Mouse (Mus musculus) megakaryocyte, embryonic 14.5 days (primary cell): Measurements from ENCODE around the gene Hsp90ab1. TPM values are rescaled to one million over a fixed set of nuclear protein-coding genes. Genes with fewer than 3 reads are reported as not detected.

Experiments used
- H3K27me3 ChIP-seq: replicated peaks from 2 replicates; pipeline ENCODE3; 2012; ENCODE audit warnings: inconsistent platforms
- H3K36me3 ChIP-seq: replicated peaks from 2 replicates; pipeline ENCODE3; 2012; ENCODE audit warnings: low read length, inconsistent platforms, mixed read lengths
- H3K4me1 ChIP-seq: 2 replicates; pipeline ENCODE4 v1.6.1; 2012; ENCODE audit warnings: inconsistent platforms
- H3K4me3 ChIP-seq: replicated peaks from 2 replicates; pipeline ENCODE3; 2012; ENCODE audit warnings: moderate library complexity, mild to moderate bottlenecking, inconsistent platforms
- H3K9me3 ChIP-seq: 2 replicates; pipeline ENCODE4 v1.6.1; 2012; ENCODE audit warnings: inconsistent platforms
- FLI1 ChIP-seq: IDR thresholded peaks from 2 replicates; pipeline ENCODE4 v1.6.1; 2012; ENCODE audit warnings: low read length, inconsistent platforms, mixed read lengths
- GATA1 ChIP-seq: IDR thresholded peaks from 3 replicates; pipeline ENCODE4 v1.6.1; 2012; ENCODE audit warnings: mixed read lengths, low read length, inconsistent platforms, borderline replicate concordance
- polyA plus RNA-seq: library from polyadenylated mRNA; stranded (reverse); fragments of >175 nt; gene quantifications from 2 replicates; pipeline ENCODE4 v1.2.3, GENCODE M21; 2012; ENCODE audit warnings: low replicate concordance; ENCODE audit not compliant: insufficient read depth

Hsp90ab1 gene
- polyA plus RNA-seq, 1 experiment, result 435 TPM

DNA sequence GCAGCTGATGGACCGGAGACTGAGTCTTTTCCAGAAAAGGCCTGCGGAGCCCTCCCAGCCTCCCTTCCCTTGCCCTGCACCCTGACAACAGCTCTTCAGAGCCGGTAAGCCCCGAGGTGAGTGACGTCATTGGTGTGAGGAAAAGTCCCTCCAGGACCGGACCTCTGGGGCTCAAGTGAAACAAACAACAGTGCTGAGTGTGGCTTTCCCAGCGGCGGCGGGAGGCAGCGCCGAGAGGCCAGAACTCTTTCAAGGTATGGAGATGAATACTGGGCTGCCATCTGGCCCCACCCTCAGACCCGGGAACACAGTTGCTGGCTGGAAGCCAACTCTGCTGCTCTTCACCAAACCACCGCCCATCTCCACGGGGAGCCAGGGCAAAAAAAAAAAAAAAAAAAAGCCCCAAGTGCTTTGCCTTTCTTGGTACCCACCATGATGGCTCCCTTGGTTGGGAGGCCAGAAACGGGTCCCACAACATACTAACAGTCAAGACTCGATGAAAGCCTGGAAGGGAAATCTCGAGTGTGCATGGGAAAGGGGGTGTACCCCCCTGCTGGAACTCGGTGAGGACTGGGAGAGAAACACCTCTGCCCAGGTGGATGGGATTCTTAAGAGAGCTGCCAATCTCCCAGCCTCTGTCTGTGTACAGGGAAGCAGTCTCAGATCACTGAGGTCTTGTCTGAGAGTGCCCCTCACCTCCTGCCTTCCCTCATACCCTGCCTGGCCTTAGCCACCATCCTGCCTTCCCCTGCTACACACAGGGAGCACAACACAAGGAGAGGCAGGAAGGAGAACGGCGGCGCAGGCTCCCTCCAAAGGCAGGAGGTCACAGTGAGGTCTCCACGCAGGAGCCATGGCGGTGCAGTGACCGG, 28.8 kb downstream of the Hsp90ab1 start:
- H3K27me3 ChIP-seq, result peaks cover 99% of the 10 kb centered on the region
- peak overlapping the region; percentile 88 for H3K4me3 ChIP-seq
- peaks cover 46% of the 10 kb centered on the region for H3K4me1 ChIP-seq
- TF ChIP-seq GATA1 (no peak), FLI1 (no peak)
- no peaks in the 10 kb centered on the region for H3K36me3 ChIP-seq
- no peaks in the 10 kb centered on the region for H3K9me3 ChIP-seq

- Histone ChIP-seq H3K4me1 (peaks cover 35% of the 10 kb centered on the region), H3K36me3 (no peaks in the 10 kb centered on the region), H3K27me3 (peaks cover 99% of the 10 kb centered on the region), H3K4me3 (no peak overlapping the region), H3K9me3 (no peaks in the 10 kb centered on the region)
- TF ChIP-seq FLI1 (no peak), GATA1 (no peak)
Measured at GRCm38 (mm10) chr17:45543115-45543514, 30.0 kb downstream of the Hsp90ab1 start.

DNA sequence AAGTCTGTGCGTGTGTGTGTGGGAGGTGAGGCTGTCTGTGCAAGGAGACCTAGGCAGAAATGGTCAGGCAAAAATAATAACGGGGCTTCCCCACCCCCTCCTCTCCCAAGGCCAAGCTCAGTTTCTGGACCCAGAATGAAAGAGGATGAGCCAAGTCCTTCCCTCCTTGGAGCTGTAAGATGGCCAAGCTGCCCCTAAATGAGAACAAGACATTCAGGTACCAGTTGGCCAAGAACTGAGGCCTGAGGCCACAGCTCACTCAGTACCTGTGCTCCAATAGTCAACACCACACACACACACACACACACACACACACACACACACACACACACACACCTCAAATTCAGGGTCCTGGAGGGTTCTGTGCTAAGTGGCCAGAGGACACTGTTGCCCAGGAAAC, 30.4 kb downstream of the Hsp90ab1 start:
- no peaks in the 10 kb centered on the region for H3K36me3 ChIP-seq
- TF ChIP-seq GATA1 (no peak), FLI1 (no peak)
- H3K9me3 ChIP-seq, result no peaks in the 10 kb centered on the region
- H3K27me3 ChIP-seq, result peaks cover 99% of the 10 kb centered on the region
- H3K4me1 ChIP-seq, result peaks cover 32% of the 10 kb centered on the region
- no peak overlapping the region for H3K4me3 ChIP-seq

DNA sequence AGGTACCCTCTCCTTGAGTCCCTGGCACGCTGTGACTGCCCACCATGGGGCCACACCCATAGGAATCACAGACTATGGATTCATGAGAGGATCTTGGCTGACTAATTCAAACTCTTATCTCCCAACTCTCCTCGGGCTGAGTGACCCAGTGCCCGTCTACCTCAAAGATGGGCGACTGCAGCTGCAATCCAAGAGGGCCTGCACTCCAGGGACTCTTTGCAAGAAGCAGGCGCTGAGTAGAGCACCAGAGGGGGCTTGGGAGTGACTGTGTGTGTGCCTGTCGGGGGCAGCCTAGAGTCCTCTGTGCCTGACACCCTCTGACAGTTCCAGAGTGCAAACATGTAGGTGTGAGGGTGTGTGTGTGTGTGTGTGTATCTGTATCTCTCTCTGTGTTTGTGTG, 30.9 kb downstream of the Hsp90ab1 start:
- Histone ChIP-seq H3K4me1 (peaks cover 32% of the 10 kb centered on the region), H3K36me3 (no peaks in the 10 kb centered on the region), H3K4me3 (no peak overlapping the region), H3K27me3 (peaks cover 98% of the 10 kb centered on the region), H3K9me3 (no peaks in the 10 kb centered on the region)
- TF ChIP-seq FLI1, result no peak
- TF ChIP-seq GATA1, result no peak

DNA sequence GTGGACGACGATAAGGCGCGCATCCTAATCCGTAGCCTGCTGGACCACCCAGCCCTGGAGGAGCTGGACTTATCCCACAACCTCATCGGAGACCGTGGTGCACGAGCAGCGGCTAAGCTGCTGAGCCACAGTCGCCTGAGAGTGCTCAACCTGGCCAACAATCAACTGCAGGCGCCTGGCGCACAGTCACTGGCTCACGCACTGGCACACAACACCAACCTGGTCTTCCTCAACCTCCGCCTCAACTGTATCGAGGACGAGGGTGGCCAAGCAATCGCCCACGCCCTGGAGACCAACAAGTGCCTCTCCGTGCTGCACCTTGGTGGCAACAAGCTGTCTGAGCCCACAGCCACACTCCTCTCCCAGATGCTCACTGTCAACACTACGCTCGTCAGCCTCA, 33.4 kb downstream of the Hsp90ab1 start:
- peaks cover 98% of the 10 kb centered on the region for H3K27me3 ChIP-seq
- H3K9me3 ChIP-seq, result no peaks in the 10 kb centered on the region
- H3K36me3 ChIP-seq, result no peaks in the 10 kb centered on the region
- no peak for TF ChIP-seq GATA1
- no peak for TF ChIP-seq FLI1
- no peak overlapping the region for H3K4me3 ChIP-seq
- H3K4me1 ChIP-seq, result peaks cover 18% of the 10 kb centered on the region

GRCm38 (mm10) chr17:45538394-45538793, 34.7 kb downstream of the Hsp90ab1 start:
- H3K4me3 ChIP-seq, result no peak overlapping the region
- TF ChIP-seq FLI1, result no peak
- TF ChIP-seq GATA1, result no peak
- H3K36me3 ChIP-seq, result no peaks in the 10 kb centered on the region
- H3K27me3 ChIP-seq, result peaks cover 94% of the 10 kb centered on the region
- H3K4me1 ChIP-seq, result peaks cover 5% of the 10 kb centered on the region; the same call in 1 of the 2 replicates
- no peaks in the 10 kb centered on the region for H3K9me3 ChIP-seq

- peaks cover 4% of the 10 kb centered on the region; the same call in 1 of the 2 replicates for H3K4me1 ChIP-seq
- TF ChIP-seq FLI1, result no peak
- peaks cover 91% of the 10 kb centered on the region for H3K27me3 ChIP-seq
Measured at GRCm38 (mm10) chr17:45536264-45536663, 36.8 kb downstream of the Hsp90ab1 start.

GRCm38 (mm10) chr17:45532896-45533295, 40.2 kb downstream of the Hsp90ab1 start:
- Histone ChIP-seq H3K9me3 (no peaks in the 10 kb centered on the region), H3K4me1 (peaks cover 9% of the 10 kb centered on the region; the same call in 1 of the 2 replicates), H3K36me3 (no peaks in the 10 kb centered on the region), H3K4me3 (no peak overlapping the region), H3K27me3 (peaks cover 84% of the 10 kb centered on the region)
- TF ChIP-seq GATA1, result no peak
- no peak for TF ChIP-seq FLI1

More at GRCm38 (mm10) chr17:45536264-45536663, 36.8 kb downstream of the Hsp90ab1 start:
- Histone ChIP-seq H3K4me3 (no peak overlapping the region), H3K36me3 (no peaks in the 10 kb centered on the region), H3K9me3 (no peaks in the 10 kb centered on the region)

DNA sequence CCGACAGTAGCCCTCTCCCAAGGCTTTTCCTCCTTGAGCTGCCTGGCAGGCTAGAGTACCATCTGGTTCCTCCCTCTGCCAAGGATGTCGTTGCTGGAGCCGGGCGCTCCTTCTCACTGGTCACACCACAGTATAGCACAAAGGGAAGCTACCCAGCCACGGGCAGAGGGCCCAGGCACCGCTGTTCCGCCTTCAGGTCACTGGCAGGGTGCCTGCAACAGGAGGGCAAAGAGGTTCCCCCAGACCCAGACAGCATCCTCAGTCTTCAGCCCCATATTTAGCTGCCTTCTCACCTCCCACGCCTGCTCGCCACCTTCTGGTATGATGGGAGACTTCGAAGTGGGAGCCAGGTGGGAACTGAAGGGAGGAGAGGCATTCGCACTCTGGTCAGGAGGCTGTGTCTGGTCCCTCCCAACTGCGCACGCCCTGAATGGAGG, 42.7 kb downstream of the Hsp90ab1 start:
- Histone ChIP-seq H3K9me3 (no peaks in the 10 kb centered on the region), H3K27me3 (peaks cover 79% of the 10 kb centered on the region), H3K4me3 (no peak overlapping the region), H3K36me3 (no peaks in the 10 kb centered on the region), H3K4me1 (peaks cover 8% of the 10 kb centered on the region; the same call in 1 of the 2 replicates)
- TF ChIP-seq GATA1 (no peak), FLI1 (no peak)

DNA sequence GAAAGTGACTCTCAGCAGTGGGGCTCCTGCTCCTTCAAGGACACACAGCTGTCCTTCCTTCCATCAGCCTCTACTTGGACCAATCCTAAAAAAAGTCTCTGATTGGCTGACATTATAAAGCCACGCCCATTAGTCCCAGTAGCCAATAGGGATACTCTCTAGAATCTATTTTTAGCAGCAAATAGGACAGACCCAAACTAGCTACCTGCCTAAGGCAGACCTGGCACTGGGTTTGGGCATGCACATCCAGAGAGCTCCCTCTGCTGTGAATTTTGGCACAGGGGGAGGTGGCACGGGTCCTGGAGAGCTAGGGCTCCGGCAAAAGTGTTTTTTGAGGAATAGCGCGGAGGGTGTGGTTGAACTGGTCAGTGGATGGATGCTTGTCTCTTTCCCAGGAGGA, 46.5 kb downstream of the Hsp90ab1 start:
- TF ChIP-seq GATA1, result no peak
- Histone ChIP-seq H3K9me3 (no peaks in the 10 kb centered on the region), H3K27me3 (peaks cover 79% of the 10 kb centered on the region), H3K4me1 (peaks cover 22% of the 10 kb centered on the region), H3K36me3 (no peaks in the 10 kb centered on the region), H3K4me3 (no peak overlapping the region)

DNA sequence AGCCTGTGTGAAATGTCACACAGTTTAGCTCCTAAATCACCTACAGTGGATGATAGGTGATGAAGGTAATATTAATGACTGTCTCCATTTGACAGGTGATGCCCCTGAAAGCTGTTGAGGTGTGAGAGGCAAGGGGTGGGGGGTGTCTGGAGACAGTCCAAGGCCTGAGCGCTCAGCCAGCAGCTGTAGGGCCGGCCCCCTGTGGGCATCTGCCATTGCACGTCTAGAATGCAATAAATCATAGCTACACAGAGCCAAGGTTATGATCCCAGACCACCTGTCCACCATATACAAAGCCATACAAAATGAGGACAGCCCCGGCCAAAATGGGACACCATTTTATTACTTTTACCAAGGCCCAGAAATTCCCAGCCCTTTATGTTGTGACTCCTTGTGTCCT, 48.1 kb downstream of the Hsp90ab1 start:
- Histone ChIP-seq H3K4me1 (peaks cover 18% of the 10 kb centered on the region), H3K27me3 (peaks cover 70% of the 10 kb centered on the region), H3K9me3 (no peaks in the 10 kb centered on the region), H3K4me3 (no peak overlapping the region), H3K36me3 (peaks cover 12% of the 10 kb centered on the region)
- no peak for TF ChIP-seq GATA1
- no peak for TF ChIP-seq FLI1
